Mouse (Mus musculus) right cerebral cortex, postnatal 4 days (tissue): ENCODE measurements around the gene Vwce.
A peak's percentile ranks its signal among the peaks of the same experiment; 100 is the strongest.

Experiments
- DNase-seq: peaks from one replicate; pipeline ENCODE4 v3.0.0-alpha.2; 2022

Vwce gene

DNA sequence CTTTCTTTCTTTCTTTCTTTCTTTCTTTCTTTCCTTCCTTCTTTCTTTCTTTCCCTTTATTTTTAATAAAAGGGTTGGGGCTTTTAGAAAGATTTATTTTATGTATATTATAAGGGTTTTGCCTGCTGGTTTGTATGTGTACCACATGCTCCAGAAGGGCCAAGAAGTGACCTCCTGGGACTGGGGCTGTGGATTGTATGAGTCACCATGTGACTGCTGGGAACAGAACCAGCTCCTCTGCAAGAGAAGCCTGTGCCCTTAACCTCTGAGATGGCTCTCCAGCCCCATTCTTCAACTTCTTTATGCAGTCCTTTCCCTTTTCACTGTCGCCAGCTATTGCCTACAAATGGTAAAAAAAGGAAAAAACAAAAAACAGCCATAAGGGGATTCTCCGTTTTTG is 11.6 kb downstream of the Vwce start:
- DNase-seq, result no peak

DNA sequence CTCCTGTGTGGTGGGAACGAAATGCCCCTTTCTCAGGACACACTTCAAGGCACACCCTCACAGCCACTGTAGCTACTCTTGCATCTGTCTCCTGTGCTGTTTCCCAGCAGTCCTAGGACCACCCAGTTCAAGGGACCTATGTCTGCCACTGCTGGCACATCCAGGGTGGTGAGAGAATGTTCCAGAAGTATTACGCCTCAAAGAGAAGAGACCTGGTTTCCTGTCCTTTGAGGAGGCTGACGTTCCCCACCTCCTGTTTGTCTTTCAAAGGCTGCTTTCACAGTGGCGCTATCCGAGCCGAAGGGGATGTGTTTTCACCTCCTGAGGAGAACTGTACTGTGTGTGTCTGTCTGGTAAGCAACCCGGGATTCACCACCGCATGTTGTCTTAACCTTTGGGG is 14.1 kb downstream of the Vwce start:
- no peak for DNase-seq

DNA sequence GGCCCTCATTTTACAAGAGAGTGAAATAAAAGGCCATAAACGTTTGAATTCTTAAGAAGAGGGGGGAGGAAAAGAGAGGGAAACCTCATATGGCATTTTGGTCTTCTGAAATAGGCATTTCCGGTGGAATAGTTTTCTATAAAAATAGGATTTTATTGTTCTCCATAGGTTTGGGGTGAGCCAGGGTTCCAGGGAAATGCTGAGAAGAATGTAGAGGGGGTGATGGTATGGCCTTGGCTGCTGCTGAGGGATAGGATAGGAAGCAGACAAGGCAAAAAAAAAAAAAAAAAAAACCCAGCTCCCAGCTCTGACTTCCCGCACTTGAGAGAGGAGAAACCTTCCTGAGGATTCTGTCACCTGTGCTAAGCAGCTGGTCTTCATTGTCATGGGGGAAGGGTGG is 22.0 kb downstream of the Vwce start:
- no peak for DNase-seq

DNA sequence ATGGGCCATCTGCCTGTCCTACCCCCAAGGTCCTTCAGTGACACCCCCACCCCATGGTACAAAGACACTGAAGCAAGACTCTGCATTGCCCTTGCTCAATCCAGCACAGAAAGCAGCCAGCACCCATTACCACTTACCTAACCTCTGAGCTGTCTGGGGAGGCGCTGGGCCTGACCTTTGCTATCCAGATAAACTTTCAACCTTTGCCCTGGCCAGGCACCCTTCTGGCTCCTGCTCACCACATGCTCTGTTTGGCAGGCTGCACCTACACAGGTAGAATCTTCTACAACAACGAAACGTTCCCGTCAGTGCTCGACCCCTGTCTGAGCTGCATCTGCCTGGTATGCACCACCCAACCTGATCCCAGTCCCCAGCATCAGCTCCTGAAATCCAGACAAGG is 23.7 kb downstream of the Vwce start:
- no peak for DNase-seq

DNA sequence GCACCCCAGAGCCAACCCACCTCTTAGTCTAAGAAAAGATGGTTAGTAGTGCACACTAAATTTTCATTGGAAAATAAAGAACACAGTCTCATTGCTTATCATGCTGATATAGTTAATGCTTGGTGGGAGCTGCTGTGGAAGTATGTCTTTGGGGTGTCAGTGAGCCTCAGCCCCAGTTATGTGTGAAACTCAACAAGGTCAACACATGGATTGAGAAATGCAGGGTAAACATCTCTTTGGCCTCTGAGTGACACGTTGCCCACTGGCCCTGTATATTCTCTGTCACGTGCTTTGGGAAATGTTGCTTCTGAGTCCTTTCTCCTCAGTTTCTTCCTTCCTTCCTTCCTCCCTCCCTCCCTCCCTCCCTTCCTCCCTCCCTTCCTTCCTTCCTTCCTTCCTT is 24.4 kb downstream of the Vwce start:
- no peak for DNase-seq

DNA sequence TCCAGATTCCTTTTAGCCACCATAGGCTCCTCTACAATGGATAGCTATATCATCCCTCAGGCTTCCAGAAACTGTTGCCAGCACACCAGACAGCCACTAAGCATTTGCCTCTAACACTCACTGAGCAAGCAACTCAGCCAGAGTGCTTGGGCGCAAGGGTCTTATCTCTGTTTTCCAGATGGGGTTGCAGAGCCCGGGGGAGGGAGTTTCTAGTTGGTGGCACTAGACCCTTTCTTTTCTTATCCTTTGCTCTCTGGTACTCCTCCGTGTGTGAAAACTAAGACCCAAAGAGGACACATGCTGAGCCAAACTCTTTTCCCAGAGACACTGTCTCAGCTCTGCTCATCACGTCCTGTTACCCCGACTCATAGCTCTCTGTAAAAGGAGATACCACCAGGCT is 27.4 kb downstream of the Vwce start:
- no peak for DNase-seq

DNA sequence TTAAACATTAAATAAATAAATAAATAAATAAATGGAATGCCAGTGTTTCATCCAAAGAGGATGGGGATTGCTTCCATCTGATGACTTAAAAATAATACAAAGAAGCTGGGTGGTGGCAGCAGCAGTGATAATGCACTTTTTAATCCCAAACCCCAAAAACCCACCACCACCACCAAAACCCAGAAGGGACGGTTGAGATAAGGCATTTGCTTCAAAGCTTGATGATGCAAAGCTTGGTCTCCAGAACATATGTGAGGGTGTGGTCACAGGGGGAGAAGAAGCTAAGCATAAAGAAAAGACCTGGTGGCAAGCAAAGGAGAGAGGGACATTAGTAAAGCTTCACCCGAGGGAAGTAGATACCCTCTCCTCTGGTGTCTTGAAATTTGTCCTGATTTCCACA is 27.9 kb downstream of the Vwce start:
- DNase-seq, result no peak

DNA sequence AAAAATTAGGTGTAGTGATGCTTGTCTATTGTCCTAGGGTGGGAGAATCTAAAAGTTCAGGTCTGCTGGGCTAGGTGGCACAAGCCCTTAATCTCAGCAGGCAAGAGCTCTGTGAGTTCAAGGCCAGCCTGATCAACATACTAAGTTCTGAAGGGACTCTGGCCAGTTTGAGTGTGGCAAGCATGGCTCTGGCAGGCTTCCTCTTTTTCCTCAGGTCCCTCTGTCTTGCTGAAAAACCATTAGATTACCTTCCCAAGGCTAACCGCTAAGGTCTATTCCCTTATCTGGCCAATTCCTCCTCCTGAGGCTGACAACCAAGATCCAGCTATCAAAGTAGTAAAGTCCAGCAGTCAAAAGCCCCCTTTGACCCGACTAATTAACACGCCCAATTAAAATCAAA is 28.7 kb downstream of the Vwce start:
- no peak for DNase-seq

DNA sequence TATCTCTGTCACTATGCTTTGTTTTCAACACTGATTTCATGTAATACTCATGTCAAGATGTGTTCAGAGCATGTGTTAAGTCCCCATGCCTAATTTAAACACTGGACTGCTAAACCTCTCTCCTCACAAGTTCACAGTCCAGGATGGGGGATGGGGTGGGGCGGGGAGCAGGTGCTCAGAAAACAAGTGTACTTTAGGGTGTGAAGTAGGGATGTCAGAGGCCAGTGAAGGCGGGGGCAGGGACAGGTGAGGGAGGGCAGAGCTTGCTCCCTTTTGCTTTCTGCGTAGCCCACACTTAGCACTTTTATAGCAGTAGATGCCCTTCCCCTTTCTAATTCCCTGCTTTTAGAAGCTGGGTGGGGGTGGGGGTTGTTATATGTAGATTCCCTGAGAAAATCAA is 31.1 kb downstream of the Vwce start:
- DNase-seq, result no peak

DNA sequence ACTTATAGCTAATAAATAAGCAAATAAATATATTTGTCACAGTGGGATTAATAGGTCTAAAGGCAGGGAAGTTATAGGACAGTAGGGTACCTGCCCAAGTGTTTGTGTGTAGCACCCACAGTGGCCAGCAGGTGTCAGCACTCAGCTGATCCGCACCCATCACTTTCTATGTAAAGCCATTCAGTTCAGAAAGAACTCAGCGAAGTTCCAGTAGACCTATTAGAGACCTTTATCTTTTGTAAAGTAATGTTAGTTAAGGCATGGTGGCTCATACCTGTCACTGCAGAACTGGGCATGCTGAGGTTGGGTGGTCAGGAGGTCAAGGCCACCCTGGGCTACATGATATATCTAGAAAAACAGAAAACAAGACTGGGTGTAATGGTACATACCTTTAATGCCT is 31.5 kb downstream of the Vwce start:
- peak; percentile 83 for DNase-seq

DNA sequence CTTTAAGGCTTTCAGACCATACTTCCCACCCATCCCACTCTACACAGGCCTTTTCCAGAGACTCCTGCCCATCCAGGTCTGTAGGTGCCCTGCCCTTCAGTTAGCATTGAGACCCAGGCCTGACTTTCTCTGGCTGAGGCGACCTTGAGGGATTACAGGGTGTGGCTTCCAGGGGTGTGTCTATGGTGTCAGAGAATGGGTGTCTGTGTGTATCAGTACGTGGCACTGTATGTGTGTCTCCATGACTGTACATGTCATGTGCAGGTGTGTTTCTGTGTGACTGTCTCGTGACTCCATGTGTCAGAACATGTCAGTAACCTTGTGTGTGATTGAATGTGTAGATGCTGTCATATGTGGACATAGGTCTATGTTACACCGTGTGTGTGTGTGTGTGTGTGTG is 37.3 kb downstream of the Vwce start:
- DNase-seq, result no peak

DNA sequence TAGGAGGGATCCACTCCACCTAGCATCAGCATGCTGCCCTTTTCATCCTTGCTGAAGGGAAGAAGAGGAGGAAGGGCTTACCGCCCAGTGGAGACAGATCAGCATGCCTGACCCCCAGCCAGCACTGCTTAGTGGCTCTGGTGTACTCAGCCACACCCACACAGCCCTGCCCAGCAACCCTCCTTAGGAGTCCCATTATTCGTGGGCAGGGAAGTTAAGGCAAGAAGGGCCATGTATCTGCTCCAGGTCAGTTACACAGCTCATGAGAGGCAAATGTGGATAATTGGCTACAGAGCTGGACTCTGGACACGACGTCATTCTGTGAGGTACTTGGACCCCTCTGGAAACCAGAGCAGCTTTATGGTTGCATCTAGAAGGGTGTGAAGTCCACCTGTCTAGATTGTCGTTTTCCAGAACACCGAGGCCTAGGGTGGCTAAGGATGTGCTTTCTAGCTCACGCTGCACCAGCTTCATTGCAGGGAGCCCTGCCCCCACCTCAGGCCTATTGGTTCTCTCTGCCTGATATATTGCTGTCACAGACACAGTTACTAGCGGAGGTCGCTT is 37.9 kb downstream of the Vwce start:
- no peak for DNase-seq

DNA sequence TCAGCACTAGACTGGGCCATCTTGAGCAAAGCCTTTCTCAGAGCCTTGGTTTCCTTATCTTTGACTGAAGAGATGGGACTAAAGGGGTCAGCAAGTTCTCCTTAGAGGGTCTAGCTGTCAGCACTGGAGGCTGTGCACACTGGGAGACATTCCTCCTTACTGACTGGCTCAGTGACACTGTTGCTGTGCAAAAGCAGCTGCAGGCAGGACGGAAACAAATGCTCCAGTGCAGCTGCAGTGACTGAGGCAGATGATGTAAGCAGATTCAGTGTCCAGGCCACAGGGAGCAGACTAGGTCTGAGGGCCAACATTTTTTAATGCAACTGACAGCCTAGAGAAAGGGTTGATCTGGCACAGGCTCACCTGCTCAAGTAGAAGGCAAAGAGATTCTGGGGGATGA is 39.3 kb downstream of the Vwce start:
- no peak for DNase-seq

DNA sequence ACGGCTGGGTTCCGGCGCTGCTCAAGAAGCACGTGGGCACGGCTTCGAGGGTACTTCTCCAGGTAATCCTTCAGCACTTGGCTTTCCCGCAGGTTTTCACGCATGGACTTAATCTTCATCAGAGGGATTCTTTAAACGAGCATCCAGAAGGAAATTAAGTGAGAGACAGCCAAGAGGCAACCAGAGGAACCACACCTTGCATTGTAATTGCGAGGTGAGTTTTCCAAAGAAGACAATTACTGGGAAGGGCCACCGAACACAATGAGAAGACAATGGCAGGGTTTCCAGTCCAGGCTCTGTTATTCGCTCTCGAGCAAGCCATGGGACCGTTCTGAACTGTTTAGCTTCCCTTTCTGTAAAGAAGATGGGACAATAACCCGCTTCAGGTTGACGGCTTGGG is 42.6 kb downstream of the Vwce start:
- no peak for DNase-seq

DNA sequence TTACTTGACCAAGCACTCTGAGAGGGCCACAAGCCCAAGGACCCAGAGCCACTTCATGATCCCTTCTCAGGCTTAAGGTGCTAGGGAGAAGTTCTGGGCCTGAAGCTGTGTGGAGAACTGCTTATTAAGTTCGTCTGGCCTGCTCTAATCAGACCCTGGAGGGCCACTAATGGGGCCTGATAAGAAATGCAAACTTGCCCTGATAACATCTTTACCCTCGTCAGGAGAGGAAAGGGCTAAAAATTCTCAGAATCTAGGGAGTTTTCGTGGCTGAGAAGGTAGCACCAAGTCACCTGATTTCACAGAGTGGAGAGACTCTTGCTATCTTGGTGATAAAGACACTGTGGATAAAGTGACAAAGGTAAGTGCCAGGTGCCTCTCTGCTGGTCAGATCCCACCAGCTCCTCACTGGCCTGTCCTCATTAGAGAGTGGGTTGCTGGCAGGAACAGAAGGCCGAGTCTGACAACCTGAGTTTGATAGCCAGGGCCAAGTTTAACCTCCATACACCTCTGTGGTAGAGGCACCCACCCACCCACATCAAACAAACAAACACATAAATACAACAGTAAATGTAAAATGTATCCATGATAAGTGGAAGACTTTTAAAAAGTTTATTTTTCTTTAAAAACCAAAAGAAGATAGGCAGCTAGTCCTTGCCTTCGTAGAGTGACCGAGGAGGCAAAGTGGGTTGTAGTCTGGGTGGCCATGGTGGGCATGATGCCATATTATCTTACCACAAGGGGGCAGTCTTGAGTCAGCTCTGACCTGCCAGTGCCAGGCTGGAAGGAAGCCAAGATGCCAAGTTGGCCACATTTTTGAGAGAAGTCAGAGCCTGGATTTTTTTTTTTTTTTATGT is 44.1 kb downstream of the Vwce start, which contains the start of gene Pga5:
Gene Pga5, minus strand, starts transcription at position 157 of the 857 bp plus-strand sequence.
- peak; percentile 88 for DNase-seq

DNA sequence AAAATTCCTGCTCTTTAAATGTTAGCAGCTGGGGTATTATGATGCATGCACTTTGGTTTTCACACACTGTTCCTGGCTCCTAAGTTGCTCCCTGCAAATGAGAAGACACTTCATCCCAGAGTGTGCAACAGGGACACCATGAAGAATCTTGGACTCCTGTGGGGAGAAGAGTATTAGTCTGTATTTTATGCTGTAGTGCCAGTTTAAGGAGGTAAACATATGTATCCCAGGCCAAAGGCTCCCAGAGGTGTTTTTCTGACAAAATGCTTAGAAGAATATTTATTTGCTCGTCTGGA is 44.7 kb downstream of the Vwce start:
- DNase-seq, result no peak

DNA sequence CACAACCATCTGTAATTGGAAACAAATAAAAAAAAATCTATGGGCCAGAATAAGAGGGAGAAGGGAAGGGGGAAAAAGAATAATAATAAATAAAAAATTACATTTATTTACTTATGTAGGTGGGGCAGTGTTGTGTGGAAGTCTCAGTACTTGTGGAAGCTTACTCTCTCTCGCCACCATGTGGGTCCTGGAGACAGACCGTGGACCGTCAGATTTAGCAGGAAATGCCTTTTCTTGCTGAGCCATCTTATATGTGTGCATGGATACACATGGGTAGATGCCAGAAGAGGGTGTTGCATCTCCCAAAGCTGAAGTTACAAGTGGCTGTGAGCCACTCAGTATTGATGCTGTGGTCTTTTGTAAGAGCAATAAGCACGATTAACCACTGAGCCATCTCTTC is 47.6 kb downstream of the Vwce start:
- no peak for DNase-seq

DNA sequence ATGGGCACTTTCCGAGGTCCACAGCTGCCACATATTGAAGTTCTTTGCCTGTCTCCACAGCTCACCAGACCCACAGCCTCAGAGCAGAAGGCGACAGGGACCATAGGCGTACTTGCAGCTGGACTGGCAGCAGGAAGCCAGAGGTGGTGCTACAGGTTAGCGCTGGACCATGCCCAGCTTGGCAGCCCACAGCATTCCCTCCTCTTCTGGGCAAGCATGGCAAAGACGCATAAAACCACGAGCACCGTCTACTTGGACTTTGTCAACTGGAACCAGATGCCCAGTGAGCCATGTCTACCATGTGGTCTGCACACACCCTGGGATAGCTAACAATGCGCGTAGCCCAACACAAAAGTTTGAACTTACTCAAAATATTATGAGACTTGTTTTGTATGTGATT is 51.1 kb downstream of the Vwce start:
- no peak for DNase-seq

DNA sequence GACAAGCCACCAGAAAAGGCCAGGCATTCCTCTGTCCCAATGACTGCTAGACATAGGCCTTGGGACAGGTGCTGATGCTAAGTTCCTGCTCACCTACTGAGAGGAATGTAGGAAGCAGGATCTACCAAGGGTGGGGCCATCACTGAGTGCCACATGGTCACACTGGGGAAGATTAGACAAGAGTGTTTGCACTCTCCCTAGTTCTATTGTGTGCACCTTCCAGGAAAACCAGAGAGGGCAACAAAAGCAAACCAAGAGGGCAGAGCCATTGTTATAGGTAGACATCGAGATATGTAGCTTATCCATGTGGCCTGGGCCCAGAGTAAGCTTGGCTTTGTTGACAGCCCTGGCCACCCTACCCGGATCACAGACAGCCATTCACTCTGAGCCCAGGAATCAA is 51.7 kb downstream of the Vwce start:
- DNase-seq, result no peak

DNA sequence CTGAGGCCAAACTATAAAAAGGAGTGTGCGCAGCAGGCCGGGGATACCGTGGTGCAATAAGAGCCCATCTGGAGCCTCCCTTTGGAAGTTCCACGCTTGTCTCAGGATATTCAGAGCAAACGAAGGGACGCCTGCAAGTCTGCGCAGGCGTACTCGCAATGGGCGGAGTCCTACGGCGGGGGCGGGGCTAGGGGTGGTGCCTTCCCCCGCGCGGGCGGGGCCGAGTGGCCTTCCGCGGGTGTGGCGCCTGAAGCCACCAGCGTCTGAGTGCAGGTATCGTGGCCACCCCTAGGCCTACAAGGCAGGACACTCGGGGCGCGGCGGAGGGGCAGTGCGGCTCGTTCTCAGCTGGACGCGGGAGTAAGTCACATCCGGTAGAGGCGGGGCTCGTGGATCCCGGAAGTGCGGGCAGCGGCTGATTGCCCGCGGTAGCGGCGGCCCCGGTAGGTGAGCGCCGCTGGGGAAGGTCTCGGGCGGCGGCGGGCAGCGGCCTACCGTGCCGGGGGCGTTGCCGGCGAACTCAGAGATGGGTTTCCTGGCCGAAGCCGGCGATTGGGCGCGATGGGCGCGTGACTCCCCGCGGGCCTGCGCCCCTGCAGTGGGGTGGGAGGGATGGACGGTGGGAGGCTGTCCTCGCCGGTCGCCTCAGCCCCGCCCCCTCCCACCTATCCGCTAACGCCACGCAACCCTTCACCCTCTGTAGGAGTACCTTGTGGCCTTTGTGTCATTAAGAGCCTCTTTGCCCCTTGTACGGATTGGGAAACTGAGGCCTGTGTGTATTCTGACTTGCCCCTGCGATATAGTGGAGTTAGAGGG is 54.7 kb downstream of the Vwce start, which contains the start of gene Vps37c:
Gene Vps37c, plus strand, starts transcription at position 199 of the 816 bp plus-strand sequence.
- peak; percentile 97 for DNase-seq

DNA sequence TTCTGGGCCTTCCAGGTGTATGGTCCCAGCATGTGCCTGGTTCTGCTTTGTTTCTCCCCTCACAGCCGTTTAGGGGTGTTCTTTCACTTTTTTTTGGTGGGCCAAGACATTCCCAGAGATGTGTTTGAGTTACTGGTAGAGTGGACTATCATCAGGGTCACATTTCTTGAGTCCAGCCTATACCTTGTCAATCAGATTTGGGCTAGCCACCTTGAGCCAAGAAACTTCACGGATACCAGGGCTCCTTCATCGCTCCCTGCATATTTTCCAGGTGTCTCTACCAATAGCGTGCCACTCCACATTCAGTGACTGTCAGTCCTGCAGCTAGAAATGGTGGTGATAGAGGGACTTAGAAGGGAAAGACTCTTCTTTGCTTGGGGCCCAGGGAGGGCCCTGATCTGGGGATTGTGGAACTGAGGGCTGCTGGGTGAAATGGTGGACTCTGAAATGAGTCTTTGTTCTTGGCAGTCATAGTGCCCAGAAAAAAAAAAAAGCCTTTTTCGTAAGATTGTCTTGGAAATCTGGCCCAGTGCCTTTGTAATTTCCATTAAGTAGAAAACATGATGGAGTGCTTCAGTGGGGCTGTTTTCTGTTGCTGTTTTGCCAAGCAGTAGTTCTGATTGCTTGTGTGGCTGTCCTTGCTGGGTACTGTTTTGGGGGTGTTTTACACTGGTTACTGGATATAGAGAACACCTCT is 55.6 kb downstream of the Vwce start:
- DNase-seq, result no peak

DNA sequence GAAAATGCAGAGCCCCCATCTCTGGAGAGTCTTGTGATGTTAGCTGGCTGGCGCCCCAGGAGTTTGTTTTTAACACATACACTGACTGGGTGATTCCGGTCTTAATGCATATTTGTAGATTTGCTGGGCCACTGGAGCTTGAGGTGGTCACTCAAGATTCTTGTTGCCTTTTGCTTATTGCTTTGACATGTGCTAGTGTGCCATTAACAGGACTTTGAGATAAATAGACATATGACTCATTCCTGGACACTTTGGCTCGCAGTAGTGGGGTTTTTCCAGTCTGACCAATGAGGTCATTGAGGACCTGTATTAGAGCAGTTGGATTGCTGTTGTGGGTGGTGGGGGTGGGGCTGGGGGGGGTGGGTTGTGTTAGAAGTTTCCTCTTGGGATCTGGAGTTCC is 56.3 kb downstream of the Vwce start:
- no peak for DNase-seq

DNA sequence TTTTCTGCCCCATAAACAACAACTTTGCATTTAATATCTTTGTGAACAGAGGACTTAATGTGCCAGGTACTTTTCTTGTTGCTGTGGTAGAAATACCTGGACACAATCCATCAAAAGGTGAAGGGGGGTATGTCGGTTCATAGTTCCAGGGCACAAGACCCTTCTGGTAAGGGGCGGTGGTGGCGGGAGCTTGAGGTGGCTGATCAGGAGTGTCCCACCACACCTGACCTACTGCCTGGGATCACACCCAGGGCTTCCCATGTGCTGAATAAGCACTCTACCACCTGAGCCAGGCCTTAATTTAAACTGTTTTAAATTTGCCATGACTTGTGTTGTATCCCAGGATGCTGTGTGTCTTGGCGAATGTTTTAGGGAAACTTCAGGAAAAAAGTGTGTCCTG is 57.1 kb downstream of the Vwce start:
- DNase-seq, result no peak

DNA sequence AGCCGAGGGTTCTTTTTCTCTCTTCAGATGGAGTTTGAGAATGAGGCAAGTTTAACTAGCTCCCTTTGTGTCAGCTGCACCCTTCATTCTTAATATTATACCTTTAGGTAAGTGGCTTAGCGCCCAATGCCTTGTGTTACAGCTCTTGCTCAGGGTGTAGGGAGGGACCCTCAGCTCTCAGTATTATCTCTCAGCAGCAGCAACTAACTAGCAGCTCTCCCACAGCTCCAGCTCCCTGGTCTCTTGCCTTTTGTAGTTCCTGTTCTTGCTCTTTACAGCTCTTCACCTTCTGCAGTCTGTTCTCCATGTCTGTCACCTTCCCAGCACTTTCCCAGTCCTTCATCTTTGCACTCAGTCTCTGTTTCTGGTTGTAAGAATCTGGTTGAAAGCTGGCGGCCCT is 57.6 kb downstream of the Vwce start:
- DNase-seq, result no peak
